Mouse (Mus musculus) kidney, adult 11 months (tissue): ENCODE results near the gene Olfr1181.
"Not testable (repeated sequence)": the region's sequence is repeated elsewhere in the genome, so short reads cannot be mapped to it uniquely, and the experiment has no call there.

Source experiments
- DNase-seq: peaks from one replicate; pipeline ENCODE4 v3.0.0; 2022

Olfr1181 gene

DNA sequence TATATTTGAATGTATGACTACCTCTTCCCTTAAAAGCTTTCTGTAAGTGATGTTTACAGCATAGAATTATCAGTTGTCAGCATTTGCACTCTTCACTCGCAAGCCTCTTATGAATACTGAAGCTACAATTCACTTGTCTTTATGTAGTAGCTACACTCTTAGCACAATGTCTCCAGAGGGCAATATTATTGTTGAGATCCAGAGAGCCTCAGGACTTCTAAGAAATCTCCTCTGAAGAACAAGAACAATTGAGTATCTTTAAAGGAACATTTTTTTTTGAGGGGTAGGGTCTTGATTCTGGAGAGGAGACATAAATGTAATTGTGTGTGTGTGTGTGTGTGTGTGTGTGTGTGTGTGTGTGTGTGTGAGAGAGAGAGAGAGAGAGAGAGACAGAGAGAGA lies at the start of gene Olfr1181:
Olfr1181 (minus strand) TSS at position 101 of the 400 bp plus-strand sequence.
- DNase-seq, result no peak

DNA sequence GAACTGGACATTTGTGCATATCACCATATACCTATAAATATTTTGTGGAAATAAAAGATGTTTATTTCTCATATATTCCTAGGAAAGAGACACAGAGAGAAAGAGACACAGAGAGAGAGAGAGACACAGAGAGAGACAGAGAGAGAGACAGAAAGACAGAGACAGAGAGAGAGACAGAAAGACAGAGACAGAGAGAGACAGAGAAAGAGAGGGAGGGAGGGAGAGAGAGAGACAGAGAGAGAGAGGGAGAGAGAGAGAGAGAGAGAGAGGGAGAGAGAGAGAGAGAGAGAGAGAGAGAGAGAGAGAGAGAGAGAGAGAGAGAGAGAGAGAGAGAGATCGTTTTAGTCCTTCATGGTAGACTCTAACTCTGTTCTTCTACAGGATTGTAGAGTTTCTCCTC lies 28.6 kb upstream of the Olfr1181 start, which contains the start of gene Olfr1183:
Olfr1183 (plus strand) TSS at position 301 of the 400 bp plus-strand sequence.
- DNase-seq, result not testable (repeated sequence)

DNA sequence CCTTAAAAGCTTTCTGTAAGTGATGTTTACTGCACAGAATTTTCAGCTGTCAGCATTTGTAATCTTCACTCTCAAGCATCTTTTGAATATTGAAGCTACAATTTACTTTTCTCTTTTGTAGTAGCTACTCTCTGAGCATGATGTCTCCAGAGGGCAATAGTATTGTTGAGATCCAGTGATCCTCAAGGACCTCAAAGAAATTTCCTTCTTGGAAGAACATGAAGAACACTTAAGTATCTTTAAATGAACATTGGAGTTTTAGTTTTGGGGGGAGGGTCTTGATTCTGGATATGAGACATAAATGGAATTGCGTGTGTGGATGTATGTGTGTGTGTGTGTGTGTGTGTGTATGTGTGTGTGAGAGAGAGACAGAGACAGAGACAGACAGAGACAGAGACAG lies 23.1 kb upstream of the Olfr1181 start, which contains the start of gene Gm13757:
Gm13757 (minus strand) TSS at position 101 of the 400 bp plus-strand sequence.
- DNase-seq, result no peak

DNA sequence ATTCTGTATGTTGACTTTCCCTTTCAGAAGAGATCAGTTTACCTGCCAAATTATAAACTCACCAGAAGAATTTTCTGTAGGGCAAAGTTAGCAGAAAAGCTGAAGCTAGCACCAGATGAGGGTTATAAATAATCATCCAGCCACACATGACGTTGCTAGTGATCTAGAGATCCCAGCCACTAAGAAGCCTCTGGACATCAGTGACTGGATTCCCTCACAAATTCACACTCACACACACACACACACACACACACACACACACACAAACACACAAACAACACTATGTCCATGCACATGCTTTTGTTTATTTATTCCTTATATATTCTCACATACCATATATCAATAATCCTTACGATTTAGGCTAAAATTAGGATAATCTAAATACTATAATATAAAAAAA lies 6.9 kb downstream of the Olfr1181 start, which contains the start of gene Olfr1180:
Olfr1180 (minus strand) TSS at position 101 of the 400 bp plus-strand sequence.
- no peak for DNase-seq

DNA sequence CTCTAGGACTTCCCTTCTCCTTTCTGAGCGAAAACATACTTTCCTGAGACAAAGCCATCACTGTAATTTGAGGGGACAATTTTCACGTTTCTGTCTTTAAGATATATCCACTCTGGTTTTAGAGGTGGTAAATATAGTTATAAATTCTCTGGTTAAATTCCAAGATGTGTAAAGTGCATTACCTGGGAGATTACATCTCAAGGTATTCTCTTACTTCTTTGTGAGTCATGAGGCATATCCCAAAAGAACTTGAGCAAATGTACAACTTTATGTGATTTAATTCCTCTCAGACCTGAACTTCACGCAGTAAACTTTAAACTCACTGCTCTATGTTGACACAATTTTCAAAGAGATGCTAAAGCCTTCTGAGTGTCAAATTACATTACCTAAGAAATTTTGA lies 19.6 kb downstream of the Olfr1181 start, which contains the start of gene Olfr1179:
Olfr1179 (minus strand) TSS at position 101 of the 400 bp plus-strand sequence.
- no peak for DNase-seq

DNA sequence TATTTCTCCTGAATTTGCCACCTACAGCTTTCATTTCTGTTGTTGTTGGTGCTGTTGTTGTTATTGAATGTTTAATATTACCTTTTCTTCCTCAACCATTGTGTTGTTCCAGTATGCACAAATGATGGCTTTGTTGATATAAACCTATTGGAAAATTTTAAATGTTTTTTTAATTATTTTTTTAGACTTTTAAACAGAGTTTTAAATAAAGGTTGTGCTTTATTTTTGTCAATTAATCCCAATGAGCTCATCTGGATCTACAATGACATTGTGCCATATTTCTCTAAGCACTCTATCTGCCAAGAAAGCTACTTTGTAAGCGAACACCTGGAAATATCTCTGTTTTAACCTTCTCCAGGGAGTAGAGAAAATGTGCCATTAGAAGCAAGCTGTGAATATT lies 39.2 kb downstream of the Olfr1181 start, which contains the start of gene Olfr1178:
Olfr1178 (plus strand) TSS at position 301 of the 400 bp plus-strand sequence.
- DNase-seq, result no peak
